Mouse (Mus musculus) urinary bladder, postnatal 4 days (tissue): ENCODE measurements around the gene Cep170b.

Source experiments
- DNase-seq, 2 experiments: peaks; one replicate each; pipeline ENCODE4 v3.0.0; 2021 to 2022; ENCODE audit warnings: low spot score in 2 of 2

The Cep170b gene

DNA sequence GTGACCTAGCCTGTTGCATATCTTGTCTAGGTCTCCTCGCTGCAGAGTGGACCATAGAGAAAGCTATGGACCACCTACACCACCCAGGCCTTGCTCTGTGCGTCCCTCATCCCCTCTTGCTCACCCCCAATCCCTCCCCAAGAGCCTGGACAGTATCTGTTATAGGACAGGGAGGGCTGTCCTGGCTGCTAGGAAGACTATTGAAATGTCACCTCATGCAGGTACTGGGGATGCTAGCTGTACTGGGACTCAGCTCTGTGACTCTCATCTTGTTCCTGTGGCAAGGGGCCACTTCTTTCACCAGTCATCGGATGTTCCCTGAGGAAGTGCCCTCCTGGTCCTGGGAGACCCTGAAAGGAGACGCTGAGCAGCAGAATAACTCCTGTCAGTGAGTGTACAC, 42.9 kb downstream of the Cep170b start:
- DNase-seq = no peak

GRCm38 (mm10) chr12:112764141-112764540, 43.9 kb downstream of the Cep170b start:
- DNase-seq = peak in 1 of 2 experiments; percentile 54

DNA sequence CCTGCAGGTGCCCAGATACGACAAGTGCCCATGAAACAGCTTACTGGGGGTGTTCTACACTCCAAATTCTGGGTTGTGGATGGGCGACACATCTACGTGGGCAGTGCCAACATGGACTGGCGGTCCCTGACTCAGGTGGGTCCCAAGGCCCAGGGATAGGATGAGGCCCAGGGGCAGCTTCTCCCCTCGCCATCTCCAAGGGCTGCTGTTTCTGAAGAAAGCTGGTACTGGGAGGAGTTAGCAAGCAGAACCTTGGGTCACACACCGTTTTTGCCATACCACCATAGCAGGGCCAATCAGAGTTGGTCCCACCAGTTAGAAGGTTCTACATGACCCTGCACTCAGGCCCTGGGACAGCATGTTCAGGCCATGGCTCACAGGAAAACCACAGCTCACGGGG, 44.7 kb downstream of the Cep170b start:
- DNase-seq = peak in 1 of 2 experiments; percentile 52

DNA sequence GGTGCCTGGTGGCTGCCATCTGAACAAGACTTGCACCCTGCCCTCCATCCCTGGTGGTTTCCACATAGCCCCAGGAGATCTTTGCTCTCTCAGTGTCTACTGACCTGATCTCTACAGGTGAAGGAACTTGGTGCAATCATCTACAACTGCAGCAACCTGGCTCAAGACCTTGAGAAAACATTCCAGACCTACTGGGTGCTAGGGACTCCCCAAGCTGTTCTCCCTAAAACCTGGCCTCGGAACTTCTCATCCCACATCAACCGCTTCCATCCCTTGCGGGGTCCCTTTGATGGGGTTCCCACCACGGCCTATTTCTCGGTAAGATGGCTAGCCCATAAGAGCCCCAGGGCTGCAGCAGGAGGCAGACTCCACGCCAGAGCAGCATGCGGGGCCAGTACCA, 46.3 kb downstream of the Cep170b start:
- peak; percentile 12 to 14 for DNase-seq

- peak; percentile 14 to 52 for DNase-seq
Observed at GRCm38 (mm10) chr12:112767036-112767890, 47.0 kb downstream of the Cep170b start.

GRCm38 (mm10) chr12:112768166-112768565, 47.9 kb downstream of the Cep170b start:
- DNase-seq = peak; percentile 13 to 55

DNA sequence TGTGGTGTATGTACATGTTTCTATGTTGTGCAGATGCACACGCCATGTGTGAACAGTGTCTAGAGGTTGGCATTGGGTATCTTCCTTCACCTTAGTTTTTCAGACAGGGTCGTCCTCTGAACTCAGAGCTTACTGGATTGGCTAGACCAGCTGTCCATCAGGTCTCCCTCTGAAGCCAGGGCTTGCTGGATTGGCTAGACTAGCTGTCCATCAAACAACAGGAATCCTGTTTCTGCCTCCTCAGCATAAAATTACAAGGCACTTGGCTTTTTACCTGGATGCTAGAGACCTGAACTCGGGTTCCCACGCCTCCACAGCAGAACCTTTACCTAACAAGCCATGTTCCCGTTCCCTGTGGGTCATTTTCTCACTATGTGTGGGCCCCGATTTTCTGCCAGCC, 48.8 kb downstream of the Cep170b start:
- DNase-seq = peak; percentile 15 to 46

GRCm38 (mm10) chr12:112769751-112770150, 49.5 kb downstream of the Cep170b start:
- peak in 1 of 2 experiments; percentile 44 for DNase-seq

DNA sequence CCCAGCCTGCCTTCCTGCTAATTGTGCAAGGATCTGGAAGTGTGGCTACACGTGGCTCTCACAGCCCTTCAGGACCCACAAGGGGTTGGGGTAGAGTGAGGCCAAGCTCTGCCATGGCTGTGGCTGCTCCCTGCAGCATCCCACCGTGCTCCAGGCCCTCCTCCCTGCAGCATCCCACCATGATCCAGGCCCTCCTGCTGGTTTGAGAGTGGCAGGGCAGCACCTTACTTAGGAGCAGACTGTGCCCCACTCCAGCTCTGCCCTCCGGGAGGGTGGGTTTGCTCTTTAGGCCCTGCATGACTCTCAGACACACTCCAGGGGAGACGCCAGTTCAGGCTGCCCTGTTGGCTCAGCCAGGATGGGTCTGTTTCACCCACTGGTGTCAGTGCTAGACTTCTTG, 50.1 kb downstream of the Cep170b start:
- peak; percentile 15 to 45 for DNase-seq

DNA sequence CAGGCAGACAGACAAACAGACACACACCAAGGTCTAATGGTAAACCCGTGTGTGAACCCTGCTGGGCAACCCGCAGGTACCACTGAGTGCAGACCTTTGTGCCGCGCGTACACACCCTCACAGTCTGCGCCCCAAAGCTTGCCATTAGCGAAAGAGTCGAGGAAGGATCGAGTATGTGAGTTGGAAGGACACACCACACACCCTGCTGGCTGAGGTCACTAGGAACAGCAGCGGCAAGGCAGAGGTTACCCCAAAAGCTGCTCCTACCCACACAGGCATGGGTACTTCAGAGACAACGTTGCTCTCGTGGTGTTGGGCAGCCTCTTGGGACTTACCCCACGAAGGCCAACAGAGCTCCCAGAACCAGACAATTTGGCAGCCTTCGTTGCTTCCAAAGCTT, 52.1 kb downstream of the Cep170b start:
- peak; percentile 15 to 50 for DNase-seq

DNA sequence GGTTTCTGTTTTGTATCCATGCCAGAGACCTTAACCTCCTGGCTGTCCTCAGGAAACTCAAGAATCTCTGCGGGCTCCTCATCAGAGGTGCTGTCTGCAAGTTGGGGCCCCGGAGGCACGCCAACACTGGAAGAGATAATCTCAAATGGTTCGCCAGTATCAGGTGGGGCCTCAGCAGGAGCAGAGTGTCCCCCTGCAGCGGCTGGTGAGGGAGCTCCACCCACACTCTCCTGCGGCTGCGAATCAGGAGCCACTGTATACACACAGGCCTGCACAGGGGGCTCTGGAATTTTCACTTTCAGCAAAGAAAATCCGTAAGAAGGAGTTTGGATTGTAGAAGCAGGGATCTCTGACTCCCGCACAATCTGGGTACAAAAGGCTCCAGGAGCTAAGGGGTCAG, 53.1 kb downstream of the Cep170b start:
- DNase-seq = peak; percentile 16 to 52

- DNase-seq = peak in 1 of 2 experiments; percentile 57
Observed at GRCm38 (mm10) chr12:112774026-112774425, 53.8 kb downstream of the Cep170b start.

GRCm38 (mm10) chr12:112774481-112774880, 54.2 kb downstream of the Cep170b start:
- no peak for DNase-seq

DNA sequence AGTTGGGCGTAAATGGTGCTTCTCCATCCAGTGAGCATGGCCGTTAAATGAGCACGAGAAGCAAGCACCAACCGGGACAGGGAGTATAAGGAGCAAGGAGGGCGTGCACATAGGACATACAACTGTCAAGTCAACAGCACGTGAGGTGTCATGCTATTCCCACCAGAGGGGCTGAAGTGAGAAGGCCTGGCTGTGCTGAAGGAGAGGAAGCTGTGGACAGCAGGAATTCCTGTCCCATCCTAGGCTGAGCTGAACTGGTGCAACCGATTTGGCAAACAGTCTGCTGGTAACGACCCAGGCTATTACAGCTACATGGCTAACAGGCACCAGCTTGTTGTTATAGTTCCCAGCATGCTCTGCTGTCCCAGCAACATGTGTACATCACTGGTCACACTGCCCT, 70.8 kb downstream of the Cep170b start:
- no peak for DNase-seq

GRCm38 (mm10) chr12:112793601-112794355, 73.5 kb downstream of the Cep170b start:
- peak; percentile 75 to 77 for DNase-seq

- no peak for DNase-seq
Observed at GRCm38 (mm10) chr12:112794356-112794816, 74.1 kb downstream of the Cep170b start.

DNA sequence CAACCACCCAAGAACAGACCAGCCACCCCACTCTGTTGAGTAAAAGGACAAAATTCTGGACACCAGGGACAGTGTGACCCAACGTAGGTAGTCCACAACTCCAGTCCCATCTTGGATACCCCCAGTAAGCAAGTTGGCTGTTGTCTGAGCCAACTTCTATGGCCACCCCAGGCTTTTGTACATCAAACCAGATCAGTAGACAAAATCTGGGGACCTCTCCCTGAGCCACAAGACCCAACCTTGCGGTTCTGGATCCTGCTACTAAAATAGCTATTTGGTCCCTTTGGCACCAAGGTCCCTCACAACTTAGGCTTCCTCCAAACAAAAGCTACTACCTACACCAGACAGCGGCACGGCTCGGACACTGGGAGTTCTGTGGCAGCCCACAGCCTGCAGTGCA, 74.7 kb downstream of the Cep170b start:
- no peak for DNase-seq

GRCm38 (mm10) chr12:112795466-112796104, 75.3 kb downstream of the Cep170b start:
- DNase-seq = peak; percentile 66 to 73
